Mouse (Mus musculus): ENCODE data around the gene Grid2ip.

GRCm38 (mm10) chr5:143372818-143373217 lies 15.7 kb downstream of the Grid2ip start:
- TF ChIP-seq POLR2A (IDR thresholded peaks at IDR 0.05; ENCODE audit: low read depth, low read length), result no peak
- no peak for TF ChIP-seq CTCF (conservative IDR thresholded peaks at IDR 0.05 in 1 of 2, IDR thresholded peaks at IDR 0.05 in 1 of 2; ENCODE audit: low read depth in 2 of 2, low read length in 2 of 2)
- TF ChIP-seq CHD2 (IDR thresholded peaks at IDR 0.05; ENCODE audit: low read length), result no peak

Measured in CH12.LX (cell line).